In the genomic region with DNA sequence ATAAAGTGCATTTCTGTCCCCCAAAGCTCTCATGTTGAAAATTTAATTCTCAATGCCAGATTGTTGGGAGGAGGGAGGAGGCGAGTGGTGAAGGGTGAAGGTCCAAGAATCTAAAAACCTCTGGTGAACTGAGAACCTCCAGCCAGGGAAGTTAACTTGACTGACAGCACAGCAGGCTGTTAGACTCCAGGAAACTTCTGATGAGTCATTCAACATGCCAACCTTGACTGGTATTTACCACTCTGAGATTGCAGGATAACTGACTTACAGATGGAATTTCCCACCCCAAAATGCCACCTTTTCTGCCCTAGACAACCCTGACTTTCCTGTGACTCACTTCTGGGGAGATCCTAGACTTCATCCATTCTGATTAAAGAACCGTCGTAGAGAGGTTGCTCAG, we compare ENCODE assay signal across 20 mouse cellular contexts. TPM values are rescaled to one million over a fixed set of nuclear protein-coding genes. Genes with fewer than 3 reads are reported as not detected.
DNase-seq lines count a peak whose midpoint lies in the region; ATAC-seq and TF ChIP-seq lines count a peak whose summit lies in the region.
"Had no signal": no experiment of that assay in that cellular context is flagged by ENCODE, and none has a peak within 500 bp of the region (broad histone marks: within the 10 kb centered on the region; RNA-seq: fewer than 3 reads in every experiment).

No protein-coding gene starts in this region.

- no peak for TF ChIP-seq POLR2A in heart, adult 2 months (IDR thresholded peaks at IDR 0.05; ENCODE audit: insufficient read depth, low read depth, low read length)

- H3K9ac ChIP-seq in heart, adult 2 months (ENCODE audit: low read depth, low read length), result no peak overlapping the region
- H3K9ac ChIP-seq: embryonic facial prominence, embryonic 12.5 days; forebrain, embryonic 12.5 days had no signal

- ATAC-seq in Patski, result peak; percentile 44
- ATAC-seq: CD4-positive, CD25-positive, alpha-beta regulatory T cell, adult 4 months; forebrain, embryonic 14.5 days; forebrain, embryonic 16.5 days had no signal

- TF ChIP-seq CTCF in Patski (IDR thresholded peaks at IDR 0.05), result no peak
- TF ChIP-seq CTCF in heart, adult 2 months (IDR thresholded peaks at IDR 0.05), result no peak

- 87% methylated on average over 3 of the region's 3 CpGs for WGBS in heart, adult 2 months

- H3K27ac ChIP-seq in heart, adult 2 months, result no peak overlapping the region
- H3K27ac ChIP-seq: embryonic facial prominence, embryonic 10.5 days; embryonic facial prominence, embryonic 12.5 days; forebrain, embryonic 12.5 days had no signal

- CTCF ChIA-PET in Patski (lab: Charles Lee), result no interaction called here

- POLR2A ChIA-PET in Patski (lab: Charles Lee), result no interaction called here

- H3K27me3 ChIP-seq in Patski, result no peaks in the 10 kb centered on the region
- H3K27me3 ChIP-seq in heart, adult 2 months (ENCODE audit: control insufficient read depth, insufficient read depth, low read length), result no peaks in the 10 kb centered on the region
- H3K27me3 ChIP-seq: CH12.LX; embryonic facial prominence, embryonic 12.5 days; forebrain, embryonic 12.5 days had no signal

- H3K4me1 ChIP-seq in heart, adult 2 months (ENCODE audit: control insufficient read depth, insufficient read depth, low read length), result no peaks in the 10 kb centered on the region; the same call in 1 of the 2 replicates
- H3K4me1 ChIP-seq: embryonic facial prominence, embryonic 10.5 days; embryonic facial prominence, embryonic 12.5 days; forebrain, embryonic 12.5 days had no signal

- H3K4me3 ChIP-seq in heart, adult 2 months, result no peak overlapping the region
- H3K4me3 ChIP-seq: embryonic facial prominence, embryonic 10.5 days; embryonic facial prominence, embryonic 12.5 days; forebrain, embryonic 12.5 days had no signal

- no peak for TF ChIP-seq EP300 in heart, adult 2 months (IDR thresholded peaks at IDR 0.05; ENCODE audit: insufficient read depth, low read depth, low read length)

- H3K36me3 ChIP-seq in heart, adult 2 months (ENCODE audit: control insufficient read depth, insufficient read depth, low read length), result peaks cover 2% of the 10 kb centered on the region; the same call in 1 of the 2 replicates
- H3K36me3 ChIP-seq: embryonic facial prominence, embryonic 10.5 days; embryonic facial prominence, embryonic 12.5 days; forebrain, embryonic 12.5 days; G1E had no signal

- intact Hi-C loops in heart, adult 2 months (cut with DNase I), result no loop called here

- H3K79me2 ChIP-seq in heart, adult 2 months (replicated peaks; ENCODE audit: control insufficient read depth, insufficient read depth, low read length), result no peaks in the 10 kb centered on the region

- peak; percentile 14 for DNase-seq in adrenal gland, adult 8-10 months
- no peak for DNase-seq in adrenal gland, adult 18-20 months (ENCODE audit: low spot score in 2 of 2)
- DNase-seq in 416B (ENCODE audit: low read depth), result peak; percentile 19
- DNase-seq in Patski (ENCODE audit: low read depth, low spot score), result peak; percentile 1
- no peak for DNase-seq in cerebellum, adult 9-11 months
- no peak for DNase-seq in heart, adult 2 months
- DNase-seq: adrenal gland, postnatal 25 days; cerebellum, adult 11 months; cerebellum, adult 18-20 months; cerebellum, adult 8-10 months; cerebellum, postnatal 10 days; cerebellum, postnatal 25 days had no signal

- in situ Hi-C loops in Patski (cut with MboI; ENCODE audit: low pct_unique_long_range_greater_than_20kb), result no loop called here

RNA-seq across cellular contexts. Expression of gene Prdm8, which starts 58.6 kb away (rescaled TPM):
- under 1 TPM in 3 of 4 experiments, not detected in 1; 0.11 to 0.15 (median 0.12) TPM for total RNA-seq in adrenal gland, adult 8-10 months (2022)
- total RNA-seq in adrenal gland, adult 18-20 months (2021), result under 1 TPM; 0.10 to 0.16 TPM
- 0.04 TPM for polyA plus RNA-seq in Patski (2021)
- total RNA-seq in heart, adult 2 months (2021), result under 1 TPM; 0.18 to 0.29 TPM
- polyA plus RNA-seq in heart, adult 2 months (2012; rRNA removed), result 0.09 and 0.10 TPM in 2 replicates
- total RNA-seq: adrenal gland, postnatal 25 days; G1E had no signal
- polyA plus RNA-seq: CD4-positive, CD25-positive, alpha-beta regulatory T cell, adult 4 months; G1E had no signal

Comparison
In these comparisons a context has a peak if more than half of its experiments do, and no peak if none do; other contexts are left out.
1. DNase-seq: peak in adrenal gland, adult 8-10 months (single experiment), 416B (single experiment) and Patski (single experiment); none in adrenal gland, adult 18-20 months (0 of 2), cerebellum, adult 9-11 months (single experiment) and heart, adult 2 months (0 of 2).